Mouse (Mus musculus): ENCODE measurements around the gene Fetub. TPM values are rescaled to one million over a fixed set of nuclear protein-coding genes. Genes with fewer than 3 reads are reported as not detected.

Gene Fetub
- polyA plus RNA-seq, 1 experiment from 2014 or later, result 0.84 TPM

GRCm38 (mm10) chr16:22899866-22900570 lies 18.1 kb upstream of the Fetub start:
- H3K9ac ChIP-seq (ENCODE audit: low read depth, low read length), result no peak overlapping the region
- no peak for DNase-seq (ENCODE audit: low spot score)
- H3K4me3 ChIP-seq (replicated peaks; ENCODE audit: low read depth, low read length), result no peak overlapping the region
- H3K27ac ChIP-seq, result no peak overlapping the region
- 72% methylated on average over 10 of the region's 10 CpGs for WGBS
- no peaks in the 10 kb centered on the region for H3K9me3 ChIP-seq (replicated peaks; ENCODE audit: low read length)
- ATAC-seq (replicated peaks; ENCODE audit: low FRiP score, low read depth), result no peak
- no peak overlapping the region for H3K4me2 ChIP-seq (ENCODE audit: low read length)
- H3K4me1 ChIP-seq (replicated peaks; ENCODE audit: insufficient read depth, low read length), result no peaks in the 10 kb centered on the region
- H3K27me3 ChIP-seq (ENCODE audit: insufficient read depth, low read length), result no peaks in the 10 kb centered on the region
- no peaks in the 10 kb centered on the region for H3K36me3 ChIP-seq (ENCODE audit: insufficient read depth, low read length)
- TF ChIP-seq CTCF (IDR thresholded peaks at IDR 0.05; ENCODE audit: low read depth), result no peak

DNA sequence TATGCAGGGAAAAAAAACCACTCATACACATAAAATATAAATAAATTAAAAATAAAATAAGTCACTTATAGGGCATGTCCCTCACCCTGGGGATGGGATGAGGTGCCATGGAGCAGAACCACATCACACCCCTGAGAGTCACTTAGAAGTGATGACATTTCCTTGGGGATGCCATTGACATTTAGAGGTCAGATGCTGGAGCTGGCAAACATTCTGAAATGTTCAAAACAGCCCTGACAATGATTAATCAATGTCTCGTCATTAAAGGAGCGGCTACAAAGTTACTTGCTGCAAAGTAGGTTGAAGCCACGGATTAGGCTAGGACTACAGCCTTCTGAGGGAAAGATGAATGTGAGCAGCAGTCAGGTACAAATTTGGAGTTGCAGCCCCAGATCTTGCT lies 16.8 kb upstream of the Fetub start:
- DNase-seq (ENCODE audit: low spot score), result no peak
- H3K4me3 ChIP-seq (replicated peaks; ENCODE audit: low read depth, low read length), result no peak overlapping the region
- no peak for ATAC-seq (replicated peaks; ENCODE audit: low FRiP score, low read depth)
- no peak overlapping the region for H3K27ac ChIP-seq
- 51% methylated on average over 3 of the region's 3 CpGs for WGBS
- H3K36me3 ChIP-seq (ENCODE audit: insufficient read depth, low read length), result no peaks in the 10 kb centered on the region
- H3K9me3 ChIP-seq (replicated peaks; ENCODE audit: low read length), result no peaks in the 10 kb centered on the region
- no peaks in the 10 kb centered on the region for H3K27me3 ChIP-seq (ENCODE audit: insufficient read depth, low read length)
- H3K4me2 ChIP-seq (ENCODE audit: low read length), result no peak overlapping the region
- H3K4me1 ChIP-seq (replicated peaks; ENCODE audit: insufficient read depth, low read length), result no peaks in the 10 kb centered on the region
- no peak overlapping the region for H3K9ac ChIP-seq (ENCODE audit: low read depth, low read length)
- TF ChIP-seq CTCF (IDR thresholded peaks at IDR 0.05; ENCODE audit: low read depth), result no peak

DNA sequence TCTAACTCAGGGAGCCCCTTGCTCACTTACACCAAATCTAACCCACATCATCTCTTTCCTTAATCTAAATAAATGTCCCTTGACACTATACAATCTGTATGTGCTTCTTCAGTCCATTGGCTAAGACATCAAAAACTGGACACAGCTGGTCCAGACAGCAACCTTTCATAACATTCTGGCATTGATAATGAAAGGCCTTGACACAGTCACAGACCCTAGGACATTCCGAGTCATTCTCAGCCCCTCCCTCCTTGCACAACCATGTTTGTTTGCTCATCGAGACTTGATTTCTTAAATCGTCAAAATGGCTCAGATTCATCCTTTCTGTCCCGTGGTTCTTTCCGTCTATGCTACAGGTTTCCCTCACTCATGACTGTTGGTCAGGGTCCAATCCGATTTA lies 8.8 kb upstream of the Fetub start:
- Histone ChIP-seq H3K4me3 (replicated peaks; ENCODE audit: low read depth, low read length) (no peak overlapping the region), H3K9me3 (replicated peaks; ENCODE audit: low read length) (no peaks in the 10 kb centered on the region), H3K4me1 (replicated peaks; ENCODE audit: insufficient read depth, low read length) (no peaks in the 10 kb centered on the region), H3K36me3 (ENCODE audit: insufficient read depth, low read length) (no peaks in the 10 kb centered on the region), H3K27ac (no peak overlapping the region), H3K9ac (ENCODE audit: low read depth, low read length) (no peak overlapping the region), H3K27me3 (ENCODE audit: insufficient read depth, low read length) (no peaks in the 10 kb centered on the region), H3K4me2 (ENCODE audit: low read length) (no peak overlapping the region)
- no peak for TF ChIP-seq CTCF (IDR thresholded peaks at IDR 0.05; ENCODE audit: low read depth)
- DNase-seq (ENCODE audit: low spot score) (no peak), ATAC-seq (replicated peaks; ENCODE audit: low FRiP score, low read depth) (no peak)
- 85% methylated on average over 6 of the region's 6 CpGs for WGBS

DNA sequence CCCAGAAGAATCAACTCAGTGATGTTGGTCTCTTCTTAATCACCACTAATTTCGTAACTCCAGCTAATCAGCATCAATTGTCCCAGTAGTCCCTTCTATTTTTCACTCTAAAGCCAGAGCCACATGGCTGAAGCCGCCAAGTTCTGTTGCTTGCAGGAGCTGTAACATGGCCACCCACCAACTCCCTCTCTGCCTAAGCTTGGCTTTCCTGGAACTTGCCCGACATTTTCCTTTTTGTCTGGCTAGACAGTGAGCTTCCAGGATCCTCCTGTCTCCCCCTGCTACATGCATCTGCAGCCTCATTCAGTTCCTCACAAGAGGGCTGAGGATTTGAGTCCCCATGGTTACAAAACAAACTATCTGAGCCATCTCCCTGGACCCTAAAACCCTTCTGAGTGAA lies 6.1 kb upstream of the Fetub start:
- DNase-seq (ENCODE audit: low spot score), result no peak
- Histone ChIP-seq H3K36me3 (ENCODE audit: insufficient read depth, low read length) (no peaks in the 10 kb centered on the region), H3K4me3 (replicated peaks; ENCODE audit: low read depth, low read length) (no peak overlapping the region), H3K4me1 (replicated peaks; ENCODE audit: insufficient read depth, low read length) (no peaks in the 10 kb centered on the region), H3K27me3 (ENCODE audit: insufficient read depth, low read length) (no peaks in the 10 kb centered on the region), H3K4me2 (ENCODE audit: low read length) (no peak overlapping the region), H3K27ac (no peak overlapping the region), H3K9me3 (replicated peaks; ENCODE audit: low read length) (no peaks in the 10 kb centered on the region), H3K9ac (ENCODE audit: low read depth, low read length) (no peak overlapping the region)
- no peak for ATAC-seq (replicated peaks; ENCODE audit: low FRiP score, low read depth)
- 85% methylated on average over 3 of the region's 3 CpGs for WGBS
- TF ChIP-seq CTCF (IDR thresholded peaks at IDR 0.05; ENCODE audit: low read depth), result no peak

GRCm38 (mm10) chr16:22912886-22913285 lies 5.2 kb upstream of the Fetub start:
- no peak overlapping the region for H3K27ac ChIP-seq
- no peaks in the 10 kb centered on the region for H3K36me3 ChIP-seq (ENCODE audit: insufficient read depth, low read length)
- no peak overlapping the region for H3K9ac ChIP-seq (ENCODE audit: low read depth, low read length)
- H3K4me1 ChIP-seq (replicated peaks; ENCODE audit: insufficient read depth, low read length), result no peaks in the 10 kb centered on the region
- no peak overlapping the region for H3K4me3 ChIP-seq (replicated peaks; ENCODE audit: low read depth, low read length)
- DNase-seq (ENCODE audit: low spot score) (no peak), ATAC-seq (replicated peaks; ENCODE audit: low FRiP score, low read depth) (no peak)
- no peak for TF ChIP-seq CTCF (IDR thresholded peaks at IDR 0.05; ENCODE audit: low read depth)
- H3K4me2 ChIP-seq (ENCODE audit: low read length), result no peak overlapping the region
- H3K9me3 ChIP-seq (replicated peaks; ENCODE audit: low read length), result no peaks in the 10 kb centered on the region
- 78% methylated on average over 6 of the region's 6 CpGs for WGBS
- H3K27me3 ChIP-seq (ENCODE audit: insufficient read depth, low read length), result no peaks in the 10 kb centered on the region

DNA sequence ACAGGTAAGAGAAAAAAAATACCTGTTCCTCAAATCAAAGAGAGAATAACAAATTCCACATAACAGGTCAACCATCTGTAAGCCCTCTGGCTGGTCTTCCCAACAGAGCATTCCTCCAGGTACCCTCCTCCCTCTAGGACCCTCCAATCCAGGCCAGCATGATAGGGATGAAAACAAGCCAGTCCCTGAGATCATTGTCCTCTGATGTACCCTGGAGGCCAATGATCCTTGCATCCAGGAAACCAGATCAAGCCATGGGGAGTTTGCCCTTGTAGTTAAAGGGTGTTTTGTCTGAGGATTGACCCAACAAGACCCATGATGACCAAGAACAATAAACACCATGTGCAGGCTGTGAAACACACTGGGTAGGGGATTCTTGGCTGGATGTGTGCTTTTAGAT lies 3.9 kb upstream of the Fetub start:
- no peaks in the 10 kb centered on the region for H3K9me3 ChIP-seq (replicated peaks; ENCODE audit: low read length)
- H3K4me2 ChIP-seq (ENCODE audit: low read length), result no peak overlapping the region
- no peak for DNase-seq (ENCODE audit: low spot score)
- TF ChIP-seq CTCF (IDR thresholded peaks at IDR 0.05; ENCODE audit: low read depth), result no peak
- no peak for ATAC-seq (replicated peaks; ENCODE audit: low FRiP score, low read depth)
- H3K27ac ChIP-seq, result no peak overlapping the region
- no peak overlapping the region for H3K4me3 ChIP-seq (replicated peaks; ENCODE audit: low read depth, low read length)
- no peaks in the 10 kb centered on the region for H3K36me3 ChIP-seq (ENCODE audit: insufficient read depth, low read length)
- H3K9ac ChIP-seq (ENCODE audit: low read depth, low read length), result no peak overlapping the region
- H3K4me1 ChIP-seq (replicated peaks; ENCODE audit: insufficient read depth, low read length), result no peaks in the 10 kb centered on the region
- H3K27me3 ChIP-seq (ENCODE audit: insufficient read depth, low read length), result no peaks in the 10 kb centered on the region

All from kidney, postnatal 0 days (tissue).